Mouse (Mus musculus): ENCODE measurements around the gene Olfr819.
"Not testable (repeated sequence)": the region's sequence is repeated elsewhere in the genome, so short reads cannot be mapped to it uniquely, and the experiment has no call there.

The Olfr819 gene

GRCm38 (mm10) chr10:129967166-129967565 lies at the start of gene Olfr819:
TSS of gene Olfr819 (minus strand) at chr10:129967266.
- not testable (repeated sequence) for DNase-seq (ENCODE audit: extremely low read depth, low read depth, low spot score)

GRCm38 (mm10) chr10:130012321-130012720 lies 45.3 kb upstream of the Olfr819 start, which contains the start of gene Olfr820:
TSS of gene Olfr820 (plus strand) at chr10:130012621.
- DNase-seq (ENCODE audit: extremely low read depth, low read depth, low spot score), result no peak

GRCm38 (mm10) chr10:130005366-130005765 lies 38.3 kb upstream of the Olfr819 start:
- DNase-seq (ENCODE audit: extremely low read depth, low read depth, low spot score), result not testable (repeated sequence)

- not testable (repeated sequence) for DNase-seq (ENCODE audit: extremely low read depth, low read depth, low spot score)
Observed at GRCm38 (mm10) chr10:130004104-130004503, 37.0 kb upstream of the Olfr819 start.

DNA sequence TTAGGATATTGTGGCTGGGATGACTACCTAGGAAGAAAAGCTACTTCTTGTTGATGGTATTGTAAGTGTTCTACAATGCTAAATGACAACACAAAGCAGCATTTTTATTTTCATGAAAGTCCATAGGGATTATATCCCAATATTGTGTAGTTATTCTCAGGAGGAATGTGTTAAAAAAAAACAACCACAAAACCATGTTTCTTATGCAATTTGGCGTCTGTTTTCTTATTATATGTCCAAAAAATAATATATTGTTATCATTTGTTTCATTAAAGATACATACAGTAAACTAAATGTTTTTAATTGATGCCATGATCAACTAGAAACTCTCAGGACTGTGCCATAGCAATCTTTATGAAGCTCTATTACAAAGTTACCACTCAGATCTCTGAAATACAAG lies 17.9 kb upstream of the Olfr819 start, which contains the start of gene Gm10310:
Gene Gm10310, minus strand, starts transcription at position 101 of the 400 bp plus-strand sequence.
- DNase-seq (ENCODE audit: extremely low read depth, low read depth, low spot score), result not testable (repeated sequence)

GRCm38 (mm10) chr10:129981867-129982266 lies 14.8 kb upstream of the Olfr819 start:
- DNase-seq (ENCODE audit: extremely low read depth, low read depth, low spot score), result not testable (repeated sequence)

DNA sequence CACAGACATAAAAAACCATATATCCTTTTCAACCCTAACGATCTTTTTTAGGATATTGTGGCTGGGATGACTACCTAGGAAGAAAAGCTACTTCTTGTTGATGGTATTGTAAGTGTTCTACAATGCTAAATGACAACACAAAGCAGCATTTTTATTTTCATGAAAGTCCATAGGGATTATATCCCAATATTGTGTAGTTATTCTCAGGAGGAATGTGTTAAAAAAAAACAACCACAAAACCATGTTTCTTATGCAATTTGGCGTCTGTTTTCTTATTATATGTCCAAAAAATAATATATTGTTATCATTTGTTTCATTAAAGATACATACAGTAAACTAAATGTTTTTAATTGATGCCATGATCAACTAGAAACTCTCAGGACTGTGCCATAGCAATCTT lies 9.0 kb upstream of the Olfr819 start, which contains the start of gene Olfr247:
Gene Olfr247, minus strand, starts transcription at position 101 of the 400 bp plus-strand sequence.
- DNase-seq (ENCODE audit: extremely low read depth, low read depth, low spot score), result not testable (repeated sequence)

DNA sequence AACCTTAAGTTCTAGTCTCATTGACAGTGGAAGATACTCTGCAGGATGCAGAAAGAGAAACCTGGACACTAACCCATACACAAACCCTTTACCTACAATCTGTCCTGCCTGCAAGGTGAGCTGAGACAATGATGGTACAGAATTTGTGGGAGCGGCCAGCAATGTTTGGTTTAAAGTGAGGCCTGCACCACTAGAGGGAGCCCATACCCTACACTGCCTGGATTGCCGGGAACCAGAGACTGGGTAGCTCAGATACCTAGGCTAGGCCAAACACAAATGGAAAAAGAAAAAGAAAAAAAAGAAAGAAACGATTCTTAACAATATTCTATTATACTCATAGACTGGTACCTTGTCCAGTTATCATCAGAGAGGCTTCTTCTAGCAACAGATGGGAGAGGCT lies 5.9 kb upstream of the Olfr819 start:
- DNase-seq (ENCODE audit: extremely low read depth, low read depth, low spot score), result not testable (repeated sequence)

GRCm38 (mm10) chr10:129966232-129966631 lies 834 bp downstream of the Olfr819 start:
- not testable (repeated sequence) for DNase-seq (ENCODE audit: extremely low read depth, low read depth, low spot score)

GRCm38 (mm10) chr10:129949000-129949399 lies 18.1 kb downstream of the Olfr819 start, which contains the start of gene Olfr818:
TSS of gene Olfr818 (minus strand) at chr10:129949100.
- no peak for DNase-seq (ENCODE audit: extremely low read depth, low read depth, low spot score)

DNA sequence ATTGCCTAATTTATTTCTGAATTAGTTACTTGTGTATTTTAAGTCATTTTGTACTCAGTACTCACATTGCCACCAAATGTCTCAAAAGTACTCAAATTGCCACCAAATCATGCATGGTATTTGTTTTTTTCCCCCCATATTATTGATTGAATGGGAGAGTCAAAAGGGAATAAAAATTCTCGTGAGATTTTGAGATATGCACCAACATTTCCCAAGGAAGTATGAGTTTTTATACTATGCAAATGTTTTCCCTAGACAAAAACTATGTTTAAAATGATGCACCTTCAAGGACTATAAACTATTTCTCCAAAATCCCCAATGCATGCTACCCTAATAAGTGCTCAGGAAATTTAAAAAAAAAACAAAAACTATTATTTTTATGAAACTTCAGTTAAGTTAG lies 51.6 kb downstream of the Olfr819 start, which contains the start of gene Olfr816:
Gene Olfr816, minus strand, starts transcription at position 101 of the 400 bp plus-strand sequence.
- DNase-seq (ENCODE audit: extremely low read depth, low read depth, low spot score), result no peak

All from fat pad, adult 2 months (tissue).